Mouse (Mus musculus): ENCODE measurements around the gene H2-Q1. TPM values are rescaled to one million over a fixed set of nuclear protein-coding genes. Genes with fewer than 3 reads are reported as not detected.
A peak's percentile ranks its signal among the peaks of the same experiment; 100 is the strongest.
"Not testable (repeated sequence)": the region's sequence is repeated elsewhere in the genome, so short reads cannot be mapped to it uniquely, and the experiment has no call there.

The H2-Q1 gene
- polyA plus RNA-seq, 1 experiment from 2014 or later: 0.31 TPM

GRCm38 (mm10) chr17:35303271-35303670, 16.9 kb upstream of the H2-Q1 start:
- H3K4me2 ChIP-seq (replicated peaks): no peak overlapping the region
- no peak for ATAC-seq (ENCODE audit: low FRiP score, low read depth)
- 78% methylated on average over 2 of the region's 2 CpGs for WGBS

GRCm38 (mm10) chr17:35303756-35304350, 16.4 kb upstream of the H2-Q1 start:
- no peak overlapping the region for H3K9ac ChIP-seq
- ATAC-seq (ENCODE audit: low FRiP score, low read depth): no peak
- H3K4me2 ChIP-seq (replicated peaks): no peak overlapping the region
- no peak overlapping the region for H3K4me3 ChIP-seq
- H3K27me3 ChIP-seq: peaks cover 15% of the 10 kb centered on the region; the same call in 1 of the 2 replicates
- no peak overlapping the region for H3K27ac ChIP-seq
- whole genome bisulfite sequencing: 80% methylated on average over 10 of the region's 10 CpGs
- H3K36me3 ChIP-seq: no peaks in the 10 kb centered on the region
- H3K4me1 ChIP-seq: no peaks in the 10 kb centered on the region
- H3K9me3 ChIP-seq: no peaks in the 10 kb centered on the region; the same call in 1 of the 2 replicates

More at GRCm38 (mm10) chr17:35303271-35303670, 16.9 kb upstream of the H2-Q1 start:
- Histone ChIP-seq H3K4me1 (no peaks in the 10 kb centered on the region), H3K36me3 (no peaks in the 10 kb centered on the region), H3K27ac (no peak overlapping the region), H3K27me3 (peaks cover 9% of the 10 kb centered on the region; the same call in 1 of the 2 replicates), H3K9me3 (no peaks in the 10 kb centered on the region; the same call in 1 of the 2 replicates), H3K9ac (no peak overlapping the region), H3K4me3 (no peak overlapping the region)

- Histone ChIP-seq H3K27me3 (peaks cover 15% of the 10 kb centered on the region; the same call in 1 of the 2 replicates), H3K4me2 (replicated peaks) (no peak overlapping the region), H3K36me3 (no peaks in the 10 kb centered on the region), H3K4me3 (no peak overlapping the region), H3K4me1 (no peaks in the 10 kb centered on the region), H3K9me3 (no peaks in the 10 kb centered on the region; the same call in 1 of the 2 replicates), H3K9ac (no peak overlapping the region), H3K27ac (no peak overlapping the region)
- no peak for ATAC-seq (ENCODE audit: low FRiP score, low read depth)
- 70% methylated on average over 6 of the region's 6 CpGs for WGBS
These were observed 15.7 kb upstream of the H2-Q1 start for GRCm38 (mm10) chr17:35304478-35304877.

- not testable (repeated sequence) for H3K9me3 ChIP-seq; H3K4me3 ChIP-seq; H3K9ac ChIP-seq; H3K36me3 ChIP-seq; H3K4me1 ChIP-seq; ATAC-seq (ENCODE audit: low FRiP score, low read depth); H3K4me2 ChIP-seq (replicated peaks); H3K27ac ChIP-seq
- 80% methylated on average over 8 of the region's 8 CpGs for WGBS
- peaks cover 15% of the 10 kb centered on the region; the same call in 1 of the 2 replicates for H3K27me3 ChIP-seq
These were observed 15.3 kb upstream of the H2-Q1 start for GRCm38 (mm10) chr17:35304921-35305320.

- no peak for ATAC-seq (ENCODE audit: low FRiP score, low read depth)
- H3K27ac ChIP-seq: no peak overlapping the region
- H3K36me3 ChIP-seq: no peaks in the 10 kb centered on the region
- no peak overlapping the region for H3K4me2 ChIP-seq (replicated peaks)
- no peak overlapping the region for H3K4me3 ChIP-seq
- peaks cover 66% of the 10 kb centered on the region for H3K27me3 ChIP-seq
- H3K9ac ChIP-seq: no peak overlapping the region
- peaks cover 10% of the 10 kb centered on the region for H3K4me1 ChIP-seq
- H3K9me3 ChIP-seq: no peaks in the 10 kb centered on the region
These were observed 1.5 kb upstream of the H2-Q1 start for GRCm38 (mm10) chr17:35318671-35319070.

- 53% methylated on average over 1 of the region's 1 CpGs for WGBS
- peaks cover 10% of the 10 kb centered on the region for H3K4me1 ChIP-seq
- H3K27me3 ChIP-seq: peaks cover 52% of the 10 kb centered on the region
- H3K4me3 ChIP-seq; ATAC-seq (ENCODE audit: low FRiP score, low read depth); H3K36me3 ChIP-seq; H3K9me3 ChIP-seq; H3K4me2 ChIP-seq (replicated peaks); H3K27ac ChIP-seq; H3K9ac ChIP-seq: not testable (repeated sequence)
These were observed 4.9 kb downstream of the H2-Q1 start for GRCm38 (mm10) chr17:35325124-35325523.

GRCm38 (mm10) chr17:35326000-35326399, 5.8 kb downstream of the H2-Q1 start:
- not testable (repeated sequence) for H3K27ac ChIP-seq

GRCm38 (mm10) chr17:35329714-35330113, 9.5 kb downstream of the H2-Q1 start:
- H3K9me3 ChIP-seq; H3K4me1 ChIP-seq; H3K27ac ChIP-seq; H3K4me3 ChIP-seq; ATAC-seq (ENCODE audit: low FRiP score, low read depth); H3K4me2 ChIP-seq (replicated peaks); H3K36me3 ChIP-seq; H3K9ac ChIP-seq: not testable (repeated sequence)
- H3K27me3 ChIP-seq: peaks cover 30% of the 10 kb centered on the region
- WGBS: 57% methylated on average over 3 of the region's 3 CpGs

More at GRCm38 (mm10) chr17:35326000-35326399, 5.8 kb downstream of the H2-Q1 start:
- not testable (repeated sequence) for H3K36me3 ChIP-seq; H3K4me2 ChIP-seq (replicated peaks); H3K4me1 ChIP-seq; H3K9me3 ChIP-seq; ATAC-seq (ENCODE audit: low FRiP score, low read depth); H3K9ac ChIP-seq; H3K4me3 ChIP-seq
- H3K27me3 ChIP-seq: peaks cover 43% of the 10 kb centered on the region

- H3K4me1 ChIP-seq; H3K9me3 ChIP-seq; H3K4me3 ChIP-seq; H3K27ac ChIP-seq; H3K36me3 ChIP-seq; ATAC-seq (ENCODE audit: low FRiP score, low read depth); H3K4me2 ChIP-seq (replicated peaks); H3K9ac ChIP-seq: not testable (repeated sequence)
- peaks cover 26% of the 10 kb centered on the region for H3K27me3 ChIP-seq
- WGBS: 63% methylated on average over 6 of the region's 6 CpGs
These were observed 11.3 kb downstream of the H2-Q1 start for GRCm38 (mm10) chr17:35331546-35331945.

GRCm38 (mm10) chr17:35342071-35342671, 22.0 kb downstream of the H2-Q1 start, which contains the start of gene H2-Q2:
Gene H2-Q2 (plus strand): TSS chr17:35342242.
- no peaks in the 10 kb centered on the region for H3K9me3 ChIP-seq
- peak within 1 kb of the TSS; percentile 43 for H3K4me3 ChIP-seq
- H3K4me1 ChIP-seq: peaks cover 12% of the 10 kb centered on the region
- H3K4me2 ChIP-seq (replicated peaks): peak within 1 kb of the TSS; percentile 75
- WGBS: 1% methylated on average over 40 of the region's 40 CpGs
- no peak within 1 kb of the TSS for H3K27ac ChIP-seq
- ATAC-seq (ENCODE audit: low FRiP score, low read depth): no peak
- no peaks in the 10 kb centered on the region for H3K36me3 ChIP-seq
- peaks cover 70% of the 10 kb centered on the region for H3K27me3 ChIP-seq
- peak within 1 kb of the TSS; percentile 57 for H3K9ac ChIP-seq

- H3K9ac ChIP-seq: peak overlapping the region; percentile 57
- no peaks in the 10 kb centered on the region for H3K9me3 ChIP-seq
- H3K4me2 ChIP-seq (replicated peaks): peak overlapping the region; percentile 75
- peak overlapping the region; percentile 43 for H3K4me3 ChIP-seq
- WGBS: 2% methylated on average over 46 of the region's 46 CpGs
- ATAC-seq (ENCODE audit: low FRiP score, low read depth): no peak
- H3K27me3 ChIP-seq: peaks cover 70% of the 10 kb centered on the region
- H3K27ac ChIP-seq: no peak overlapping the region
- H3K36me3 ChIP-seq: no peaks in the 10 kb centered on the region
- peaks cover 12% of the 10 kb centered on the region for H3K4me1 ChIP-seq
These were observed 22.7 kb downstream of the H2-Q1 start for GRCm38 (mm10) chr17:35342711-35343476.

- not testable (repeated sequence) for H3K27ac ChIP-seq; H3K4me1 ChIP-seq; H3K4me2 ChIP-seq (replicated peaks); ATAC-seq (ENCODE audit: low FRiP score, low read depth); H3K9me3 ChIP-seq; H3K4me3 ChIP-seq; H3K36me3 ChIP-seq; H3K9ac ChIP-seq
- H3K27me3 ChIP-seq: peaks cover 43% of the 10 kb centered on the region
These were observed 27.5 kb downstream of the H2-Q1 start for GRCm38 (mm10) chr17:35347659-35348058.
